Mouse (Mus musculus) C2C12 (cell line): ENCODE data around the gene Sdc3. TPM values are rescaled to one million over a fixed set of nuclear protein-coding genes. Genes with fewer than 3 reads are reported as not detected.

Source experiments
- H3K27me3 ChIP-seq: one replicate; pipeline ENCODE4 v1.6.1; 2011; ENCODE audit not compliant: control insufficient read depth, insufficient read depth, insufficient read length
- H3K36me3 ChIP-seq: one replicate; pipeline ENCODE4 v1.6.1; 2011; ENCODE audit not compliant: control insufficient read depth, insufficient read depth
- H3K4me3 ChIP-seq: one replicate; pipeline ENCODE4 v1.5.1; 2011; ENCODE audit warnings: mild to moderate bottlenecking, control low read depth; ENCODE audit not compliant: poor library complexity, insufficient read depth, severe bottlenecking
- H3K79me2 ChIP-seq: one replicate; pipeline ENCODE4 v1.6.1; 2011; ENCODE audit not compliant: control insufficient read depth, insufficient read depth
- H3K79me3 ChIP-seq: one replicate; pipeline ENCODE4 v1.6.1; 2011; ENCODE audit warnings: low read depth, control low read depth
- H3ac ChIP-seq: one replicate; pipeline ENCODE3; 2011; ENCODE audit warnings: low read depth; ENCODE audit not compliant: control insufficient read depth, insufficient read length
- CEBPB ChIP-seq: IDR thresholded peaks from one replicate; pipeline ENCODE4 v1.6.1; 2011; ENCODE audit warnings: low read depth, mild to moderate bottlenecking, control low read depth, moderate library complexity
- CTCF ChIP-seq: IDR thresholded peaks from one replicate; pipeline ENCODE4 v1.5.1; 2011; ENCODE audit not compliant: control insufficient read depth, insufficient read depth, insufficient read length
- FOSL1 ChIP-seq: IDR thresholded peaks from one replicate; pipeline ENCODE4 v1.8.0; 2011; ENCODE audit warnings: mild to moderate bottlenecking, low read length; ENCODE audit not compliant: poor library complexity, insufficient read depth, severe bottlenecking
- MAX ChIP-seq: IDR thresholded peaks from one replicate; pipeline ENCODE4 v1.6.1; 2011; ENCODE audit warnings: mild to moderate bottlenecking, control low read depth
- MYOD1 ChIP-seq: IDR thresholded peaks from one replicate; pipeline ENCODE4 v1.6.1; 2011; ENCODE audit warnings: low read depth; ENCODE audit not compliant: control insufficient read depth, insufficient read length
- MYOG ChIP-seq: IDR thresholded peaks from one replicate; pipeline ENCODE4 v1.6.1; 2011; ENCODE audit not compliant: control insufficient read depth, insufficient read length; ENCODE audit errors: extremely low read depth
- USF1 ChIP-seq: IDR thresholded peaks from one replicate; pipeline ENCODE4 v1.6.1; 2011; ENCODE audit warnings: low read depth, mild to moderate bottlenecking, control low read depth, moderate library complexity
- polyA plus RNA-seq: library from polyadenylated mRNA; unstranded; fragments of >200 nt; fragmentation: generic; extraction: Trizol; gene quantifications from one replicate; pipeline ENCODE4 v1.2.1, GENCODE M21; 2012; ENCODE audit warnings: missing spikeins

The Sdc3 gene
- polyA plus RNA-seq, 1 experiment, result 63.6 TPM

GRCm38 (mm10) chr4:130800147-130800546 is 7.8 kb downstream of the Sdc3 start:
- H3K79me2 ChIP-seq, result peaks cover 95% of the 10 kb centered on the region
- no peaks in the 10 kb centered on the region for H3K36me3 ChIP-seq
- H3K79me3 ChIP-seq, result peaks cover 26% of the 10 kb centered on the region
- TF ChIP-seq CEBPB (no peak), FOSL1 (no peak), MYOG (no peak), USF1 (no peak), MYOD1 (no peak), CTCF (no peak)
- no peak overlapping the region for H3K4me3 ChIP-seq
- no peak overlapping the region for H3ac ChIP-seq
- H3K27me3 ChIP-seq, result no peaks in the 10 kb centered on the region

- no peaks in the 10 kb centered on the region for H3K36me3 ChIP-seq
- H3K79me3 ChIP-seq, result peaks cover 27% of the 10 kb centered on the region
- H3K79me2 ChIP-seq, result peaks cover 97% of the 10 kb centered on the region
- TF ChIP-seq MYOG (no peak), MYOD1 (no peak), CEBPB (no peak), CTCF (no peak), USF1 (no peak), FOSL1 (no peak), MAX (no peak)
- H3K4me3 ChIP-seq, result no peak overlapping the region
- H3K27me3 ChIP-seq, result no peaks in the 10 kb centered on the region
- H3ac ChIP-seq, result no peak overlapping the region
Measured at GRCm38 (mm10) chr4:130801198-130801597, 8.9 kb downstream of the Sdc3 start.

- Histone ChIP-seq H3K4me3 (no peak overlapping the region), H3ac (no peak overlapping the region), H3K79me3 (peaks cover 26% of the 10 kb centered on the region), H3K27me3 (no peaks in the 10 kb centered on the region), H3K36me3 (no peaks in the 10 kb centered on the region), H3K79me2 (peaks cover 92% of the 10 kb centered on the region)
- TF ChIP-seq USF1 (no peak), FOSL1 (no peak), MYOD1 (peak; percentile 68)
Measured at GRCm38 (mm10) chr4:130801624-130802329, 9.4 kb downstream of the Sdc3 start.

GRCm38 (mm10) chr4:130803591-130803990 is 11.3 kb downstream of the Sdc3 start:
- no peaks in the 10 kb centered on the region for H3K27me3 ChIP-seq
- peaks cover 28% of the 10 kb centered on the region for H3K79me3 ChIP-seq
- TF ChIP-seq MYOD1 (no peak), CEBPB (no peak), MYOG (no peak), MAX (no peak), USF1 (no peak), FOSL1 (no peak), CTCF (no peak)
- no peaks in the 10 kb centered on the region for H3K36me3 ChIP-seq
- H3ac ChIP-seq, result no peak overlapping the region
- no peak overlapping the region for H3K4me3 ChIP-seq
- peaks cover 91% of the 10 kb centered on the region for H3K79me2 ChIP-seq

GRCm38 (mm10) chr4:130804292-130804691 is 12.0 kb downstream of the Sdc3 start:
- Histone ChIP-seq H3K79me3 (peaks cover 30% of the 10 kb centered on the region), H3K36me3 (no peaks in the 10 kb centered on the region), H3K27me3 (no peaks in the 10 kb centered on the region), H3ac (no peak overlapping the region), H3K4me3 (no peak overlapping the region), H3K79me2 (peaks cover 91% of the 10 kb centered on the region)
- TF ChIP-seq FOSL1, result no peak
- no peak for TF ChIP-seq CTCF
- no peak for TF ChIP-seq CEBPB
- no peak for TF ChIP-seq MYOG
- TF ChIP-seq MAX, result no peak
- TF ChIP-seq USF1, result no peak
- TF ChIP-seq MYOD1, result no peak
